Mouse (Mus musculus) embryonic facial prominence, embryonic 10.5 days (tissue): ENCODE data around the gene Flt4. TPM values are rescaled to one million over a fixed set of nuclear protein-coding genes. Genes with fewer than 3 reads are reported as not detected.

Experiments used
- DNase-seq: peaks from one replicate; pipeline ENCODE4 v3.0.0-alpha.2; 2017; ENCODE audit warnings: low spot score
- H3K27ac ChIP-seq: fragments of 300-500 bp; sonication (generic); replicated peaks from 2 replicates; pipeline ENCODE4 v1.5.1; 2016; ENCODE audit warnings: mild to moderate bottlenecking
- H3K27me3 ChIP-seq: fragments of 300-500 bp; sonication (generic); replicated peaks from 2 replicates; pipeline ENCODE4 v1.6.1; 2016; ENCODE audit warnings: low read depth, mild to moderate bottlenecking; ENCODE audit not compliant: poor library complexity, severe bottlenecking
- H3K36me3 ChIP-seq: fragments of 300-500 bp; sonication (generic); replicated peaks from 2 replicates; pipeline ENCODE4 v1.6.1; 2016; ENCODE audit warnings: mild to moderate bottlenecking, moderate library complexity
- H3K4me1 ChIP-seq: fragments of 300-500 bp; sonication (generic); 2 replicates; pipeline ENCODE4 v1.6.1; 2016
- H3K4me3 ChIP-seq: fragments of 300-500 bp; sonication (generic); 2 replicates; pipeline ENCODE4 v1.5.1; 2016; ENCODE audit warnings: mild to moderate bottlenecking, moderate library complexity
- H3K9me3 ChIP-seq: fragments of 300-500 bp; sonication (generic); 2 replicates; pipeline ENCODE4 v1.6.1; 2016; ENCODE audit warnings: mild to moderate bottlenecking
- WGBS: fragments of 180-500 bp; shearing (Covaris S2); methylation state at CpG from one replicate; pipeline ENCODE4 v1.1.7; 2016; 5-methylcytosine and 5-hydroxymethylcytosine counted together
- polyA plus RNA-seq: library from polyadenylated mRNA; unstranded; fragments of >200 nt; fragmentation: Nextera tagmentation; extraction: Ambion mirVana; gene quantifications from 2 replicates; pipeline ENCODE4 v1.2.1, GENCODE M21; 2016

The Flt4 gene
- polyA plus RNA-seq, 1 experiment from 2014 or later, result 5.6 TPM

- no peak for DNase-seq
- Histone ChIP-seq H3K4me1 (no peaks in the 10 kb centered on the region), H3K9me3 (no peaks in the 10 kb centered on the region), H3K4me3 (no peak overlapping the region), H3K36me3 (peaks cover 28% of the 10 kb centered on the region), H3K27ac (no peak overlapping the region), H3K27me3 (no peaks in the 10 kb centered on the region)
- 79% methylated on average over 4 of the region's 4 CpGs for WGBS
These were observed 56.4 kb downstream of the Flt4 start for GRCm38 (mm10) chr11:49665462-49665861.

GRCm38 (mm10) chr11:49673433-49673832 is 64.4 kb downstream of the Flt4 start:
- H3K36me3 ChIP-seq, result peaks cover 86% of the 10 kb centered on the region
- 87% methylated on average over 3 of the region's 3 CpGs for WGBS

GRCm38 (mm10) chr11:49684237-49684973 is 75.3 kb downstream of the Flt4 start:
- DNase-seq, result no peak
- H3K27me3 ChIP-seq, result no peaks in the 10 kb centered on the region

More at GRCm38 (mm10) chr11:49673433-49673832, 64.4 kb downstream of the Flt4 start:
- H3K27me3 ChIP-seq, result no peaks in the 10 kb centered on the region
- H3K4me3 ChIP-seq, result no peak overlapping the region
- H3K9me3 ChIP-seq, result no peaks in the 10 kb centered on the region
- no peaks in the 10 kb centered on the region for H3K4me1 ChIP-seq
- no peak overlapping the region for H3K27ac ChIP-seq
- DNase-seq, result no peak

GRCm38 (mm10) chr11:49695013-49695412 is 86.0 kb downstream of the Flt4 start:
- DNase-seq, result no peak
- Histone ChIP-seq H3K27ac (no peak overlapping the region), H3K36me3 (peaks cover 98% of the 10 kb centered on the region), H3K4me1 (no peaks in the 10 kb centered on the region), H3K4me3 (no peak overlapping the region), H3K9me3 (peaks cover 2% of the 10 kb centered on the region; the same call in 1 of the 2 replicates), H3K27me3 (no peaks in the 10 kb centered on the region)
- WGBS, result 93% methylated on average over 3 of the region's 3 CpGs

More at GRCm38 (mm10) chr11:49684237-49684973, 75.3 kb downstream of the Flt4 start:
- Histone ChIP-seq H3K4me1 (no peaks in the 10 kb centered on the region), H3K27ac (no peak overlapping the region), H3K4me3 (no peak overlapping the region), H3K9me3 (no peaks in the 10 kb centered on the region), H3K36me3 (peaks cover 97% of the 10 kb centered on the region)
- WGBS, result 95% methylated on average over 12 of the region's 12 CpGs

- H3K27me3 ChIP-seq, result no peaks in the 10 kb centered on the region
- H3K4me1 ChIP-seq, result no peaks in the 10 kb centered on the region
- no peak for DNase-seq
- H3K4me3 ChIP-seq, result no peak overlapping the region
- peaks cover 98% of the 10 kb centered on the region for H3K36me3 ChIP-seq
- H3K27ac ChIP-seq, result no peak overlapping the region
- 94% methylated on average over 2 of the region's 2 CpGs for WGBS
- peaks cover 2% of the 10 kb centered on the region; the same call in 1 of the 2 replicates for H3K9me3 ChIP-seq
These were observed 86.6 kb downstream of the Flt4 start for GRCm38 (mm10) chr11:49695695-49696094.

GRCm38 (mm10) chr11:49696472-49696871 is 87.4 kb downstream of the Flt4 start:
- Histone ChIP-seq H3K4me1 (no peaks in the 10 kb centered on the region), H3K4me3 (no peak overlapping the region), H3K9me3 (peaks cover 2% of the 10 kb centered on the region; the same call in 1 of the 2 replicates), H3K27ac (no peak overlapping the region), H3K36me3 (peaks cover 98% of the 10 kb centered on the region), H3K27me3 (no peaks in the 10 kb centered on the region)
- 93% methylated on average over 2 of the region's 2 CpGs for WGBS
- no peak for DNase-seq

GRCm38 (mm10) chr11:49697779-49698178 is 88.7 kb downstream of the Flt4 start:
- WGBS, result 95% methylated on average over 5 of the region's 5 CpGs
- H3K4me3 ChIP-seq, result no peak overlapping the region
- peaks cover 98% of the 10 kb centered on the region for H3K36me3 ChIP-seq
- H3K27me3 ChIP-seq, result no peaks in the 10 kb centered on the region
- no peaks in the 10 kb centered on the region for H3K4me1 ChIP-seq
- no peaks in the 10 kb centered on the region for H3K9me3 ChIP-seq
- DNase-seq, result no peak
- no peak overlapping the region for H3K27ac ChIP-seq

- no peak overlapping the region for H3K27ac ChIP-seq
- no peaks in the 10 kb centered on the region for H3K27me3 ChIP-seq
- H3K4me3 ChIP-seq, result no peak overlapping the region
- no peak for DNase-seq
- peaks cover 98% of the 10 kb centered on the region for H3K36me3 ChIP-seq
- 95% methylated on average over 1 of the region's 1 CpGs for WGBS
- no peaks in the 10 kb centered on the region for H3K9me3 ChIP-seq
- H3K4me1 ChIP-seq, result no peaks in the 10 kb centered on the region
These were observed 90.0 kb downstream of the Flt4 start for GRCm38 (mm10) chr11:49699079-49699478.

- Histone ChIP-seq H3K27me3 (no peaks in the 10 kb centered on the region), H3K9me3 (no peaks in the 10 kb centered on the region), H3K4me3 (no peak overlapping the region), H3K36me3 (peaks cover 99% of the 10 kb centered on the region), H3K27ac (no peak overlapping the region), H3K4me1 (no peaks in the 10 kb centered on the region)
- 98% methylated on average over 8 of the region's 8 CpGs for WGBS
- no peak for DNase-seq
These were observed 93.0 kb downstream of the Flt4 start for GRCm38 (mm10) chr11:49702014-49702413.

Other genes with a start within 250 kb of the Flt4 start
- not detected in 2 replicates for gene Olfr1389, start 186.2 kb upstream of the Flt4 start, polyA plus RNA-seq
- 0.42 and 0.57 TPM in 2 replicates for gene Olfr1388, start 172.6 kb upstream of the Flt4 start, polyA plus RNA-seq
- not detected in 2 replicates for gene Olfr1387, start 153.9 kb upstream of the Flt4 start, polyA plus RNA-seq
- not detected in 2 replicates for gene Olfr1386, start 144.2 kb upstream of the Flt4 start, polyA plus RNA-seq
- gene Olfr1385, start 120.2 kb upstream of the Flt4 start, polyA plus RNA-seq, result not detected in 2 replicates
- not detected in 2 replicates for gene Olfr1384, start 102.5 kb upstream of the Flt4 start, polyA plus RNA-seq
- gene Olfr1383, start 89.6 kb upstream of the Flt4 start, polyA plus RNA-seq, result not detected in 2 replicates
- not detected in 2 replicates for gene Olfr1382, start 81.0 kb upstream of the Flt4 start, polyA plus RNA-seq
- gene Olfr1381, start 65.8 kb upstream of the Flt4 start, polyA plus RNA-seq, result not detected in 2 replicates
- gene Olfr1380, start 52.4 kb upstream of the Flt4 start, polyA plus RNA-seq, result not detected in 2 replicates
- not detected in 2 replicates for gene Scgb3a1, start 54.3 kb downstream of the Flt4 start, polyA plus RNA-seq
- 60.7 and 61.7 TPM in 2 replicates for gene Cnot6, start 103.5 kb downstream of the Flt4 start, polyA plus RNA-seq
- 40.5 and 44.0 TPM in 2 replicates for gene Gfpt2, start 184.9 kb downstream of the Flt4 start, polyA plus RNA-seq
- 26.0 and 28.4 TPM in 2 replicates for gene Mapk9, start 237.5 kb downstream of the Flt4 start, polyA plus RNA-seq